Mouse (Mus musculus): ENCODE data around the gene Lcn6. TPM values are rescaled to one million over a fixed set of nuclear protein-coding genes. Genes with fewer than 3 reads are reported as not detected.
"Not testable (repeated sequence)": the region's sequence is repeated elsewhere in the genome, so short reads cannot be mapped to it uniquely, and the experiment has no call there.

Gene Lcn6
- total RNA-seq, 2 experiments from 2014 or later = not detected

DNA sequence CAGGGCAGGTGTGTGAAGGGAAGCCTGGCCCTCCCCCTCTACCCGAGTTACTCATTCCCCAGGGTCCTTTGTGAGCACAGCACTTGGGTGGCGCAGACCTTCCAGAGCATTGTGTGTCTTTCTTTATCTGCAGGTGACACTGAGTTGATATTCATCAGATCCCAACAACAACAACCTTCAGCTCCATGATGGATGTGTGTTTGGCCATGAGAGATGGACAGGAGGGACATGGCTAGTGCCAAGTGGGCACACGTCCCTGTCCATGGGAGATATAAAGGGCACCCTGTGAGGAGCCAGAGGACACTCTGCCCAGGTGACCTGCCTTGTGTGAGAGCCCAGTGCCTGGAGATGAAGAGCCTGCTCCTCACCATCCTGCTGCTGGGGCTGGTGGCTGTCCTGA is 23.2 kb downstream of the Lcn6 start, which contains the start of gene Obp2a:
Obp2a (plus strand) TSS at position 301 of the 400 bp plus-strand sequence.
- DNase-seq; intact Hi-C loops (cut with DNase I): not testable (repeated sequence)

GRCm38 (mm10) chr2:25701001-25701400 is 24.4 kb downstream of the Lcn6 start:
- intact Hi-C loops (cut with DNase I) = no loop called here
- DNase-seq = peak in 1 of 2 experiments; percentile 7

- intact Hi-C loops (cut with DNase I) = no loop called here
- DNase-seq = no peak
Measured at GRCm38 (mm10) chr2:25703706-25704105, 27.1 kb downstream of the Lcn6 start.

DNA sequence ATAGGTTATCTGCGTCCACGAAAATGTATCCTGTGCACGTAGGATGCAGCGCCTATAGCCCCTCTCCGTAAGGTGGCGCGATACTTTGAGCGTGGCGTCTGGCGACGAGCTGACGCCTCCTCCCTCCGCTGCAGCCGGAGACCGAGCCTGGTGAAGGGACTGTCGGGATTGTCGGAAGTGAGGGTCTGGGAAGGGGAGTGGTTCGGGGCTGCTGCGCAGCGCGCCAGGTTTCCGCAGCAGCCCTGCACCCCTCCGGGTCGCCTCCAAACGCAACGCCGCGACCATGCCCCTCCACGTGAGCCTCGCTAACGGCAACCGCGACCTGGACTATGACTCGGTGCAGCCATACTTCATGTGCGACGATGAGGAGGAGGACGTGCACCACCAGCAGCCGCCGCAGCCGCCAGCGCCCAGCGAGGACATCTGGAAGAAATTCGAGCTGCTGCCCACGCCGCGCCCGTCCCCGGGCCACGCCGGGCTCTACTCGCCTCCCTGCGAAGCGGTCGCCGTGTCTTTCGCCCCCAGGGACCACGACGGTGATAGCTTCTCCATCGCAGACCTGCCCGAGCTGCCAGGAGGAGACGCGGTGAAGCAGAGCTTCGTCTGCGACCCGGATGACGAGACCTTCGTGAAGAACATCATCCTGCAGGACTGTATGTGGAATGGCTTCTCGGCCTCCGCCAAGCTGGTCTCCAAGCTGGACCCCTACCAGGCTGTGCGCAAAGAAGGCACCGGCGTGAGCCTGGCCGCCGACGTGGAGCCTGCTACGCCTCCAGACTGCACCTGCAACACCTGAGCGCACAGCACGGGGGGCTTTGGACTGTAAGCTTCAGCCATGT is 30.3 kb downstream of the Lcn6 start, which contains the start of gene Bmyc:
Bmyc (plus strand) TSS at position 97 of the 839 bp plus-strand sequence.
- intact Hi-C loops (cut with DNase I) = no loop called here
- DNase-seq = peak; percentile 77 to 78

DNA sequence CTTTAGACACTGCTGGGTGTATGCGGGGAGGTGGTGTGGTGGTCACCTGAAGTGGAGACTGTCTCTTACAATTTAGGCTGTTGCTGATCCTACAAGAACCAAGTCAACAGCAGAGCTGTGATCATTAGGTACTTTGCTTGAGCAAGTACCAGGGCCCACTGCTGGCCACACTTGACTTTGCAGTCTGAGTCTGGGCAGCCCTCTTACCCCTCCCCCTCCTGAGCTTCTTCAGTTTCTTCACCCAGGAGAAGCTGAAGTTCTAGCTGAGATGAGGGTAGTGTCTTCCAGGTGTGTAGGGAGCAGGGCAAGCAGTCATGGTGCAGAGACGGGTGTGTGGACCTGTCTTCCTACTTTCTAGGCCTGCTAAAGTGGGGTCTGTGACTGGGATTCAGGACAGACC is 31.5 kb downstream of the Lcn6 start:
- intact Hi-C loops (cut with DNase I) = no loop called here
- peak in 1 of 2 experiments; percentile 37 for DNase-seq

- intact Hi-C loops (cut with DNase I) = not testable (repeated sequence)
Measured at GRCm38 (mm10) chr2:25709056-25709455, 32.5 kb downstream of the Lcn6 start.

DNA sequence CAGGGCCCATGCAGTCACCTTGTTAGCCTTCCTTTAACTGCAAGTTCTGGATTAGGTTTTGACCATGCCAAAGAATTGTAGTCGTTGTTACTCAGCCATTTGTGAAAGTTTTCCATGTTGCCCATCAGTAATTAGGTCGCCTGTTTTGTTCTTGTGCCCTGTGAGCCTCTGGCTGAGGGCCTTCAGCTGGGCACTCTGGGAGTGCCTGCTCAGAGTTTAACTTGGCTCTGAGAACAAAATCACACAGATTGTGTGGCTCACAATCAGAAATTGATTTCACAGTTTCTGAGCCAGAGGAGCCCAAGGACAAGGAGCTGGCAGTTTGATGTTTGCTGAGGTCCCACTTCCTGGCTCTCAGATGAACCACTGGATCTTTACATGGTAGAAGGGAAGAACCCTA is 33.2 kb downstream of the Lcn6 start:
- DNase-seq; intact Hi-C loops (cut with DNase I): not testable (repeated sequence)

More at GRCm38 (mm10) chr2:25709056-25709455, 32.5 kb downstream of the Lcn6 start:
- not testable (repeated sequence) for DNase-seq

GRCm38 (mm10) chr2:25711641-25712040 is 35.1 kb downstream of the Lcn6 start:
- DNase-seq; intact Hi-C loops (cut with DNase I): not testable (repeated sequence)

- no peak for DNase-seq
- intact Hi-C loops (cut with DNase I) = no loop called here
Measured at GRCm38 (mm10) chr2:25717222-25717621, 40.6 kb downstream of the Lcn6 start.

Other genes starting within 250 kb of the Lcn6 start
- 10 to 100 TPM; 22.0 to 24.4 TPM for gene Abca2, start 248.1 kb upstream of the Lcn6 start, total RNA-seq (2021)
- gene Clic3, start 219.9 kb upstream of the Lcn6 start, total RNA-seq (2021) = 1 to 10 TPM; 3.0 to 3.9 TPM
- 10 to 100 TPM; 22.9 to 23.4 TPM for gene Paxx, start 215.7 kb upstream of the Lcn6 start, total RNA-seq (2021)
- 10 to 100 TPM; 30.9 to 38.6 TPM for gene Ptgds, start 206.7 kb upstream of the Lcn6 start, total RNA-seq (2021)
- gene Lcn12, start 182.9 kb upstream of the Lcn6 start, total RNA-seq (2021) = not detected
- gene Fbxw5, start 176.0 kb upstream of the Lcn6 start, total RNA-seq (2021) = 10 to 100 TPM; 92.0 to 96.2 TPM
- under 1 TPM; 0.51 to 0.98 TPM for gene C8g, start 175.1 kb upstream of the Lcn6 start, total RNA-seq (2021)
- 10 to 100 TPM; 16.6 to 16.7 TPM for gene Traf2, start 129.8 kb upstream of the Lcn6 start, total RNA-seq (2021)
- gene Edf1, start 118.9 kb upstream of the Lcn6 start, total RNA-seq (2021) = 100 to 1,000 TPM; 175 to 185 TPM
- gene Mamdc4, start 101.9 kb upstream of the Lcn6 start, total RNA-seq (2021) = 1 to 10 TPM; 3.0 to 5.2 TPM
- 10 to 100 TPM; 75.4 to 76.0 TPM for gene Phpt1, start 101.6 kb upstream of the Lcn6 start, total RNA-seq (2021)
- under 1 TPM in 1 of 2 experiments, not detected in 1; 0.10 TPM for gene Ajm1, start 95.0 kb upstream of the Lcn6 start, total RNA-seq (2021)
- 10 to 100 TPM; 48.1 to 49.7 TPM for gene Rabl6, start 68.3 kb upstream of the Lcn6 start, total RNA-seq (2021)
- gene Ccdc183, start 59.1 kb upstream of the Lcn6 start, total RNA-seq (2021) = not detected
- gene Tmem141, start 54.8 kb upstream of the Lcn6 start, total RNA-seq (2021) = 10 to 100 TPM; 16.6 to 22.5 TPM
- 1 to 10 TPM; 6.3 TPM for gene Fcna, start 48.8 kb upstream of the Lcn6 start, total RNA-seq (2021)
- gene Lcn8, start 23.7 kb upstream of the Lcn6 start, total RNA-seq (2021) = 1 to 10 TPM; 1.1 TPM
- gene Lcn5, start 18.8 kb upstream of the Lcn6 start, total RNA-seq (2021) = not detected
- gene Lcn10, start 5.9 kb downstream of the Lcn6 start, total RNA-seq (2021) = not detected
- not detected for gene Obp2a, start 23.3 kb downstream of the Lcn6 start, total RNA-seq (2021)
- 10 to 100 TPM; 12.0 to 12.6 TPM for gene Bmyc, start 30.0 kb downstream of the Lcn6 start, total RNA-seq (2021)
- gene Obp2b, start 60.2 kb downstream of the Lcn6 start, total RNA-seq (2021) = not detected
- not detected for gene Lcn3, start 88.8 kb downstream of the Lcn6 start, total RNA-seq (2021)
- not detected for gene Lcn11, start 100.2 kb downstream of the Lcn6 start, total RNA-seq (2021)
- gene Gm13539, start 105.5 kb downstream of the Lcn6 start, total RNA-seq (2021) = not detected
- not detected for gene Glt6d1, start 139.1 kb downstream of the Lcn6 start, total RNA-seq (2021)
- not detected for gene Lcn9, start 146.4 kb downstream of the Lcn6 start, total RNA-seq (2021)
- gene Sohlh1, start 170.5 kb downstream of the Lcn6 start, total RNA-seq (2021) = not detected
- gene Kcnt1, start 186.9 kb downstream of the Lcn6 start, total RNA-seq (2021) = 1 to 10 TPM in 1 of 2 experiments, under 1 TPM in 1; 0.78 to 1.3 TPM